ENCODE assay signal across 19 mouse cellular contexts in the genomic region with DNA sequence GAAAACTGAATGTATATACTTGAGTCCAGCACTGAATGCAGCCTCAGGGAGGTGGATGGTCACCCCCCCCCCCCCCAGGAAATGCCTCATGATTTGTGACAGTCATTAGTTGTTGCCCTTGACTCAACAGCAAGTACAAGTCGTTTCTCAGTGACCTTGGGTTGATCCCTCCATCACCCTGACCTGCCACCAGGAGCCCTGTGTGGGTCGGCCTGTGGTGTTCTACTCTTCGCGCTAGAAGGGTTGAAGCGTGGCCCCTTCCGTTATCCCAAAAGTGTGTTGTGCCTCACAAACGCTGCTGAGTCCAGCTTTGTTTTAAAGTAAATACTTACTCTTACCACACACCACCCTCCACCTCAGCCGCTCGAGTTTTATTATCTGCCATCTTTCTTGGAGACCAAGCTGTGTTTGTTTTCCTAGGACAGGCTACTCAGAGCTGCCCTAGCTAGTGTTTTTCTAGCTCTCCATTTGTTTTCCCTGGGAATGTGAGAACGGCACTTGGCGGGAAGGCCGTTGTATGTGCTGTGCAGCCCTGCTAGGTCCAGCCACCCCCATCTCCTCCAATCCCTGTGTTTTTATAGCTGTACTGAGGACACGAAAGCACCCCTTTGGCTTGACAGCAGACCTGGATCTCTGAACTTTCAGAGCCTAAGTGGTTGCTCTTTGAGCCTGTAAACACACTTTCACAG.
A peak's percentile ranks its signal among the peaks of the same experiment; 100 is the strongest.
DNase-seq lines count a peak whose midpoint lies in the region; ATAC-seq and TF ChIP-seq lines count a peak whose summit lies in the region.
"Had no signal": no experiment of that assay in that cellular context is flagged by ENCODE, and none has a peak within 500 bp of the region (broad histone marks: within the 10 kb centered on the region; RNA-seq: fewer than 3 reads in every experiment).

No protein-coding gene starts in this region.

- no peaks in the 10 kb centered on the region for H3K9me3 ChIP-seq in heart, embryonic 10.5 days
- no peaks in the 10 kb centered on the region for H3K9me3 ChIP-seq in kidney, embryonic 16.5 days (ENCODE audit: low read length)
- H3K9me3 ChIP-seq in midbrain, embryonic 13.5 days: no peaks in the 10 kb centered on the region
- H3K9me3 ChIP-seq in midbrain, postnatal 0 days (ENCODE audit: low read length): no peaks in the 10 kb centered on the region
- H3K9me3 ChIP-seq: embryonic facial prominence, embryonic 13.5 days; liver, embryonic 12.5 days had no signal

- TF ChIP-seq CTCF in kidney, adult 2 months (conservative IDR thresholded peaks at IDR 0.05; ENCODE audit: insufficient read depth, insufficient read length, low read depth, low read length): no peak
- TF ChIP-seq CTCF in midbrain, postnatal 0 days (IDR thresholded peaks at IDR 0.05): no peak

- H3K9ac ChIP-seq in kidney, embryonic 16.5 days (replicated peaks; ENCODE audit: low read length): no peak overlapping the region
- no peak overlapping the region for H3K9ac ChIP-seq in midbrain, embryonic 13.5 days (replicated peaks)
- no peak overlapping the region for H3K9ac ChIP-seq in midbrain, postnatal 0 days (replicated peaks; ENCODE audit: low read length, poor library complexity, severe bottlenecking)
- H3K9ac ChIP-seq: embryonic facial prominence, embryonic 13.5 days; liver, embryonic 12.5 days had no signal

- ATAC-seq in kidney, embryonic 16.5 days (ENCODE audit: low FRiP score, low TSS enrichment): peak; percentile 82
- no peak for ATAC-seq in midbrain, embryonic 13.5 days
- no peak for ATAC-seq in midbrain, postnatal 0 days (ENCODE audit: low FRiP score)
- ATAC-seq: CD4-positive, CD25-positive, alpha-beta regulatory T cell, adult 4 months; forebrain, embryonic 16.5 days; liver, embryonic 12.5 days had no signal

- no peak overlapping the region for H3K4me3 ChIP-seq in heart, embryonic 10.5 days
- H3K4me3 ChIP-seq in kidney, embryonic 16.5 days (ENCODE audit: low read length): no peak overlapping the region
- H3K4me3 ChIP-seq in kidney, adult 2 months (ENCODE audit: insufficient read depth, low read depth, low read length): no peak overlapping the region
- no peak overlapping the region for H3K4me3 ChIP-seq in midbrain, embryonic 13.5 days (replicated peaks)
- H3K4me3 ChIP-seq in midbrain, postnatal 0 days (ENCODE audit: low read depth, low read length): no peak overlapping the region
- H3K4me3 ChIP-seq: embryonic facial prominence, embryonic 13.5 days; gastrocnemius, adult 2 months; liver, embryonic 12.5 days had no signal

- H3K27me3 ChIP-seq in heart, embryonic 10.5 days (ENCODE audit: insufficient read depth, poor library complexity, severe bottlenecking): no peaks in the 10 kb centered on the region
- no peaks in the 10 kb centered on the region for H3K27me3 ChIP-seq in kidney, embryonic 16.5 days (ENCODE audit: insufficient read depth, low read length)
- no peaks in the 10 kb centered on the region for H3K27me3 ChIP-seq in kidney, adult 2 months (replicated peaks; ENCODE audit: control insufficient read depth, insufficient read depth, low read length)
- no peaks in the 10 kb centered on the region for H3K27me3 ChIP-seq in midbrain, embryonic 13.5 days
- no peaks in the 10 kb centered on the region for H3K27me3 ChIP-seq in midbrain, postnatal 0 days (ENCODE audit: insufficient read depth, low read length)
- H3K27me3 ChIP-seq: embryonic facial prominence, embryonic 13.5 days; liver, embryonic 12.5 days had no signal

- H3K27ac ChIP-seq in heart, embryonic 10.5 days: peak overlapping the region; percentile 71
- H3K27ac ChIP-seq in kidney, embryonic 16.5 days (ENCODE audit: low read length): peak overlapping the region; percentile 83
- no peak overlapping the region for H3K27ac ChIP-seq in kidney, adult 2 months (ENCODE audit: insufficient read depth, low read depth, low read length)
- H3K27ac ChIP-seq in midbrain, embryonic 13.5 days: peak overlapping the region; percentile 19; the same call in 1 of the 2 replicates
- H3K27ac ChIP-seq in midbrain, postnatal 0 days (ENCODE audit: low read depth, low read length): no peak overlapping the region
- H3K27ac ChIP-seq: embryonic facial prominence, embryonic 13.5 days; gastrocnemius, adult 2 months; liver, embryonic 12.5 days had no signal

- H3K36me3 ChIP-seq in heart, embryonic 10.5 days: peaks cover 94% of the 10 kb centered on the region
- peaks cover 75% of the 10 kb centered on the region for H3K36me3 ChIP-seq in kidney, embryonic 16.5 days (ENCODE audit: insufficient read depth, low read length)
- peaks cover 2% of the 10 kb centered on the region for H3K36me3 ChIP-seq in kidney, adult 2 months (ENCODE audit: control insufficient read depth, insufficient read depth, low read length)
- peaks cover 48% of the 10 kb centered on the region for H3K36me3 ChIP-seq in midbrain, embryonic 13.5 days
- H3K36me3 ChIP-seq in midbrain, postnatal 0 days (ENCODE audit: insufficient read depth, low read length): peaks cover 43% of the 10 kb centered on the region
- H3K36me3 ChIP-seq: G1E had no signal

- 53% methylated on average over 13 of the region's 13 CpGs for WGBS in heart, embryonic 10.5 days
- 20% methylated on average over 13 of the region's 13 CpGs for WGBS in kidney, embryonic 16.5 days
- WGBS in kidney, adult 2 months: 54% methylated on average over 13 of the region's 13 CpGs
- WGBS in midbrain, embryonic 13.5 days: 86% methylated on average over 13 of the region's 13 CpGs
- 87% methylated on average over 13 of the region's 13 CpGs for WGBS in midbrain, postnatal 0 days

- TF ChIP-seq POLR2A in kidney, adult 2 months (IDR thresholded peaks at IDR 0.05; ENCODE audit: low read depth, low read length): no peak

- H3K4me2 ChIP-seq in kidney, embryonic 16.5 days (replicated peaks; ENCODE audit: low read depth, low read length): no peak overlapping the region
- no peak overlapping the region for H3K4me2 ChIP-seq in midbrain, embryonic 13.5 days (replicated peaks)
- no peak overlapping the region for H3K4me2 ChIP-seq in midbrain, postnatal 0 days (ENCODE audit: low read depth, low read length, poor library complexity, severe bottlenecking)
- H3K4me2 ChIP-seq: embryonic facial prominence, embryonic 13.5 days; liver, embryonic 12.5 days had no signal

- DNase-seq in heart, embryonic 10.5 days (ENCODE audit: low spot score): no peak
- DNase-seq in heart, adult 18-20 months: no peak
- no peak for DNase-seq in kidney, adult 2 months
- DNase-seq in midbrain, postnatal 0 days (ENCODE audit: low spot score): no peak
- DNase-seq in yolk sac, embryonic 10.5 days (ENCODE audit: low spot score): peak; percentile 48
- no peak for DNase-seq in left cerebral cortex, adult 8-10 months (ENCODE audit: low spot score in 2 of 2)
- DNase-seq: cerebellum, postnatal 10 days; gastrocnemius, adult 2 months; heart, adult 11 months; kidney, postnatal 36 days; midbrain, embryonic 14.5 days; thymus, postnatal 4 days had no signal

- H3K4me1 ChIP-seq in heart, embryonic 10.5 days: peaks cover 57% of the 10 kb centered on the region
- H3K4me1 ChIP-seq in kidney, embryonic 16.5 days (ENCODE audit: insufficient read depth, low read length): peaks cover 26% of the 10 kb centered on the region
- no peaks in the 10 kb centered on the region for H3K4me1 ChIP-seq in kidney, adult 2 months (ENCODE audit: control insufficient read depth, insufficient read depth, low read length)
- H3K4me1 ChIP-seq in midbrain, embryonic 13.5 days (replicated peaks): peaks cover 9% of the 10 kb centered on the region
- no peaks in the 10 kb centered on the region for H3K4me1 ChIP-seq in midbrain, postnatal 0 days (ENCODE audit: insufficient read depth, low read length)

Comparison
In these comparisons a context has a peak if more than half of its experiments do, and no peak if none do; other contexts are left out.
1. H3K27ac ChIP-seq: peak in heart, embryonic 10.5 days (single experiment), kidney, embryonic 16.5 days (single experiment) and midbrain, embryonic 13.5 days (single experiment); none in kidney, adult 2 months (single experiment) and midbrain, postnatal 0 days (single experiment).